Mouse (Mus musculus): Measurements from ENCODE around the gene Islr2. TPM values are rescaled to one million over a fixed set of nuclear protein-coding genes. Genes with fewer than 3 reads are reported as not detected.
"Not testable (repeated sequence)": the region's sequence is repeated elsewhere in the genome, so short reads cannot be mapped to it uniquely, and the experiment has no call there.

Islr2 gene
- polyA plus RNA-seq (2015; fragmentation: Nextera tagmentation; extraction: Ambion mirVana) = 1.3 TPM in 2 replicates

DNA sequence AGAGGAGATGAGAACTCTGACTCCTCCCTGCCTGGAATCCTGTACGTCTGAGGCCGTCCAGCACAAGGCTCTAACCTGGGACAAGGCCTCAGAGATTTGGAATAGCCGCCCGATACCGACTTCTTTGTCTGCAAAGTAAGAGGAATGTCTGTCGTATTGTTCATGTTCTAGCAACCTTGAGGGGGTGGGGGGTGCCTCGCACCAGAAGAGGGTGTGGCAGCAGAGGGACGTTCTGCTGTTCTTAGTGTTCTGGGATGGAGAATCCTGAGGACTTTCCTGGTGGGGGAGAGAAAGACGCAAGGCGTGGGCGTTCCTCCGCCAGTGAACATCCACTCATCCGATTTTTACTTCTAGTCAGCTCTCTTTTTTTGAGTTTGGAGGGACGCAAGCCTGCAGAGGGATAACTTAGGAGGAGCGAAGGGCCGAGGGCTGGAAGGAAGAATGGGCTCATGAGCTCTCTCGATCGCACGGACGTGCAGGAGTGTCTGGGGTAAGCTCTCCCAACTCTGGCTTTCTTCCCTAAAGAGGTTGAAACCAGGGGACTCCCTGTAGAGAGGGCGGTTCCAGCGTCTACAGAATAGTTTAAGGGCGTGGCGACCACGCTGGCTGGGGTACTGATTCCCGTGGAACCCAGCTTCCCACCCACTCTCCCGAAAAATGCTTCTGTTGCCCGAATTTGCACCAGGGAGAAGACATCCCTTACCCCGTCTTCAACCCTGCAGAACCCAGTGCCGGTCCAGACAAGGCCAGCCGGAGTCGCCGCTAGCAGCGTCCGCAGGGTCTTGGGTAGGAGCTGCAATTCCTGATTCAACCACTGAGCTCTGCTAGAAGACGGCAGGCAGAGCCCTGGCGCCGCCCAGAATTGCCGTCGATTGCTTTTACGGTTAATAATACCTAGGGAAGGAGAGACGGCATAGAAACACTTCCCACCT is at the start of gene Islr2, which contains the start of gene Islr:
Gene Islr2 (minus strand): TSS at position 804 of the 932 bp plus-strand sequence.
Gene Islr (minus strand): TSS at position 791 of the 932 bp plus-strand sequence.
- 4% methylated on average over 42 of the region's 42 CpGs for WGBS
- peaks cover 51% of the 10 kb centered on the region for H3K27me3 ChIP-seq (ENCODE audit: control insufficient read depth, insufficient read depth, low read length)
- peak within 1 kb of the TSS; percentile 44 for H3K4me3 ChIP-seq (replicated peaks; ENCODE audit: low read length)
- H3K27ac ChIP-seq (ENCODE audit: low read length) = no peak within 1 kb of the TSS
- H3K36me3 ChIP-seq (ENCODE audit: control insufficient read depth, insufficient read depth, low read length) = no peaks in the 10 kb centered on the region
- peaks cover 9% of the 10 kb centered on the region; the same call in 1 of the 2 replicates for H3K4me1 ChIP-seq (ENCODE audit: control insufficient read depth, insufficient read depth, low read length)
- ATAC-seq (ENCODE audit: insufficient read depth, low FRiP score) = peak; percentile 75
- H3K9ac ChIP-seq (ENCODE audit: low read length) = peak within 1 kb of the TSS; percentile 38
- H3K4me2 ChIP-seq (ENCODE audit: low read depth, low read length) = peak within 1 kb of the TSS; percentile 66
- no peaks in the 10 kb centered on the region for H3K9me3 ChIP-seq (replicated peaks; ENCODE audit: control insufficient read depth, low read length)

GRCm38 (mm10) chr9:58253805-58254122 is 49.6 kb upstream of the Islr2 start:
- not testable (repeated sequence) for H3K36me3 ChIP-seq (ENCODE audit: control insufficient read depth, insufficient read depth, low read length); H3K27me3 ChIP-seq (ENCODE audit: control insufficient read depth, insufficient read depth, low read length); ATAC-seq (ENCODE audit: insufficient read depth, low FRiP score); H3K9me3 ChIP-seq (replicated peaks; ENCODE audit: control insufficient read depth, low read length)
- 60% methylated on average over 5 of the region's 5 CpGs for WGBS
- Histone ChIP-seq H3K4me2 (ENCODE audit: low read depth, low read length) (peak overlapping the region; percentile 86), H3K9ac (ENCODE audit: low read length) (peak overlapping the region; percentile 80), H3K4me3 (replicated peaks; ENCODE audit: low read length) (peak overlapping the region; percentile 83), H3K4me1 (ENCODE audit: control insufficient read depth, insufficient read depth, low read length) (peaks cover 16% of the 10 kb centered on the region), H3K27ac (ENCODE audit: low read length) (peak overlapping the region; percentile 66)

DNA sequence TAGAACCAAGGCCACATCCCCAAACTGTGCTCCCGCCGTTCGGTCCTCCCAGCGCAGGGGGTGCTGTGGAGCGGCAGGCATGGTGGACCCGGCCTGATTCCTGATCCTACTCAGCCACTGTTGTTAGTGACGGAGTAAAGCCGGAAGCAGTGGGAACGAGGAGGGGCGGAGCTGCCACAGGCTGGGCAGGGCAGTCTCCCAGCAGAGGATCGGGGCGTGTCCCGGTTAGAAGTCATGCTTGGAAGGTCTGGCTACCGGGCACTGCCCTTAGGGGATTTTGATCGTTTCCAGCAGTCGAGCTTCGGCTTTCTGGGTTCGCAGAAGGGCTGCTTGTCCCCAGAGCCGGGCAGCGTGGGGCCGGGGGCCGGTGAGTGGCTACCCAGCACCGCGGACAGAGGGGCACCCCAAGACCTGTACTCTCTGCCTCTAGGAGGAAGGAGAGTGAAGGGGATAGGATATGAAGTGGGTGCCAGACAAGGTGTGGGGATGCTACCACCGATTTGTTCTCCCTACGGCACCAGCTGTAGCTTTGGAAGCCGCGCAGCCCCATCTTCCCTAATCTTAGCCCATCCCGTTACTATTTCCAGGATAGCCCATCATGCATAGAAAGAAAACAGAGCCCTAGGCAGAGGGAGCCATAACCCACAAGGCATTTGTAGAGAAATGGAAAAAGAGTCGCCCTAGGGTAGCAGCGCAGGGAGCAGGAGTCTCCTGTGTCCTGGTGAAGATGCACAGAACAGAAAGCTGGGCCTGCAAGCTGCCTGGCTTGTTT is 49.1 kb upstream of the Islr2 start, which contains the start of gene Stoml1:
Gene Stoml1 (plus strand): TSS at position 132 of the 772 bp plus-strand sequence.
- H3K27me3 ChIP-seq (ENCODE audit: control insufficient read depth, insufficient read depth, low read length) = no peaks in the 10 kb centered on the region
- under 1% methylated on average over 31 of the region's 31 CpGs for WGBS
- peak within 1 kb of the TSS; percentile 86 for H3K4me2 ChIP-seq (ENCODE audit: low read depth, low read length)

GRCm38 (mm10) chr9:58250730-58251129 is 46.6 kb upstream of the Islr2 start:
- not testable (repeated sequence) for H3K36me3 ChIP-seq (ENCODE audit: control insufficient read depth, insufficient read depth, low read length); H3K9ac ChIP-seq (ENCODE audit: low read length); H3K4me3 ChIP-seq (replicated peaks; ENCODE audit: low read length); H3K9me3 ChIP-seq (replicated peaks; ENCODE audit: control insufficient read depth, low read length); H3K27me3 ChIP-seq (ENCODE audit: control insufficient read depth, insufficient read depth, low read length); H3K4me2 ChIP-seq (ENCODE audit: low read depth, low read length); ATAC-seq (ENCODE audit: insufficient read depth, low FRiP score)
- Histone ChIP-seq H3K4me1 (ENCODE audit: control insufficient read depth, insufficient read depth, low read length) (peaks cover 41% of the 10 kb centered on the region), H3K27ac (ENCODE audit: low read length) (peak overlapping the region; percentile 93; the same call in 1 of the 2 replicates)
- whole genome bisulfite sequencing = 97% methylated on average over 1 of the region's 1 CpGs

More for the DNA sequence above, 49.1 kb upstream of the Islr2 start, which contains the start of gene Stoml1:
- Histone ChIP-seq H3K9ac (ENCODE audit: low read length) (peak within 1 kb of the TSS; percentile 80), H3K27ac (ENCODE audit: low read length) (peak within 1 kb of the TSS; percentile 66), H3K36me3 (ENCODE audit: control insufficient read depth, insufficient read depth, low read length) (no peaks in the 10 kb centered on the region), H3K9me3 (replicated peaks; ENCODE audit: control insufficient read depth, low read length) (no peaks in the 10 kb centered on the region), H3K4me1 (ENCODE audit: control insufficient read depth, insufficient read depth, low read length) (peaks cover 22% of the 10 kb centered on the region), H3K4me3 (replicated peaks; ENCODE audit: low read length) (peak within 1 kb of the TSS; percentile 83)
- ATAC-seq (ENCODE audit: insufficient read depth, low FRiP score) = peak; percentile 96

DNA sequence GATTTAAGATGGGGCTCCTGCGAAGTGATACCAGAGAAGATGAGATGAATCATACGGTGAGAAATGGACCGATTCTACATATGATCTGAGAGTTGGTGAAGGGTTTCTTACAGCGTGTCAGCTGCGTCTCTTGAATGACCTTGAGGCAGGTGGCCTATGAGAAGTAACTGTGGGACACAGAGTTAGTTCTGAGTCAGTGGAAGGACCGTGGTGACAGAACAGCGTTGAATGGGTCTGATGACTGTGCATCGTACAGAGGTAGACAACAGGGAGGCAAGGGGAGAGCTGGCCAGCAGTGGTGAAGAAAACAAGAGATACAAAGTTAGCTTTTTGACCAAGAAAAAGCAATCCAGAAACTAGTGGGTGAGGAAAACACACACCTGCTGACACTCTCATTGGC is 46.2 kb upstream of the Islr2 start:
- WGBS = 67% methylated on average over 8 of the region's 8 CpGs
- Histone ChIP-seq H3K4me2 (ENCODE audit: low read depth, low read length) (peak overlapping the region; percentile 66), H3K9me3 (replicated peaks; ENCODE audit: control insufficient read depth, low read length) (no peaks in the 10 kb centered on the region), H3K4me1 (ENCODE audit: control insufficient read depth, insufficient read depth, low read length) (peaks cover 42% of the 10 kb centered on the region), H3K4me3 (replicated peaks; ENCODE audit: low read length) (no peak overlapping the region; the same call in 1 of the 2 replicates), H3K9ac (ENCODE audit: low read length) (peak overlapping the region; percentile 80), H3K36me3 (ENCODE audit: control insufficient read depth, insufficient read depth, low read length) (no peaks in the 10 kb centered on the region), H3K27me3 (ENCODE audit: control insufficient read depth, insufficient read depth, low read length) (no peaks in the 10 kb centered on the region), H3K27ac (ENCODE audit: low read length) (peak overlapping the region; percentile 93)
- ATAC-seq (ENCODE audit: insufficient read depth, low FRiP score) = no peak

- Histone ChIP-seq H3K9ac (ENCODE audit: low read length) (peak within 1 kb of the TSS; percentile 80), H3K4me3 (replicated peaks; ENCODE audit: low read length) (peak within 1 kb of the TSS; percentile 59), H3K27ac (ENCODE audit: low read length) (peak within 1 kb of the TSS; percentile 93), H3K9me3 (replicated peaks; ENCODE audit: control insufficient read depth, low read length) (no peaks in the 10 kb centered on the region), H3K4me2 (ENCODE audit: low read depth, low read length) (peak within 1 kb of the TSS; percentile 66), H3K36me3 (ENCODE audit: control insufficient read depth, insufficient read depth, low read length) (no peaks in the 10 kb centered on the region), H3K4me1 (ENCODE audit: control insufficient read depth, insufficient read depth, low read length) (peaks cover 44% of the 10 kb centered on the region), H3K27me3 (ENCODE audit: control insufficient read depth, insufficient read depth, low read length) (no peaks in the 10 kb centered on the region)
- ATAC-seq (ENCODE audit: insufficient read depth, low FRiP score) = peak; percentile 76
- WGBS = under 1% methylated on average over 16 of the region's 16 CpGs
Observed at GRCm38 (mm10) chr9:58249592-58250192, 45.6 kb upstream of the Islr2 start, which contains the start of gene Pml. TSS of gene Pml (minus strand) at chr9:58249786.

DNA sequence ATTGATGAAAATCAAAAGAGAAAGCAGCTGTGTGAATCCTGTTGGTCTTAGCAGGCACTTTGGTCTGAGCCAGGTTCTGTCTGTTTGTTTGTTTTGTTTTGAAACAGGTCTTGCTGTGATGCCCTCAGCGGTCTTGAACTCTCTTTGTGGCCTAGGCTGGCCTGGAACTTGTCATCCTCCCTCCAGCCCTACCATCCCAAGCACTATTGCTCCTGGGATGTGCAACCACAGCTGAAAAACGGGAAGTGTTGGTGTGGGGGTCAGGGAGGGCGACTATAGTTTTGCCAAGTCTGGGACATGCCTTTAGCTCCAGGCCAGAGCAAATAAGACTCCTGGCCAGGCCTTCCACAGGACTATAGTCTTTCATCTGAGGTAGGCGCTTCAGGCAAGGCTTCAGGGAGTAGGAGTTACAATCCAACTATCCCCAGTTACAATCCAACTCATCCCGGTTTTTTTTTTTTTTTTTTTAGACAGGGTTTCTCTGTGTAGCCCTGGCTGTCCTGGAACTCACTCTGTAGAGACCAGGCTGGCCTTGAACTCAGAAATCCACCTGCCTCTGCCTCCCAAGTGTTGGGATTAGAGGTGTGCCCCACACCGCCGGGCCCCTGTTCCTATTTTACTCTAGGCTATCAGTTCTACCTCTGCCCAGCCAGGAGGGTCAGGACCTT is 44.8 kb upstream of the Islr2 start:
- Histone ChIP-seq H3K9ac (ENCODE audit: low read length) (peak overlapping the region; percentile 80), H3K4me1 (ENCODE audit: control insufficient read depth, insufficient read depth, low read length) (peaks cover 41% of the 10 kb centered on the region), H3K36me3 (ENCODE audit: control insufficient read depth, insufficient read depth, low read length) (no peaks in the 10 kb centered on the region), H3K27me3 (ENCODE audit: control insufficient read depth, insufficient read depth, low read length) (no peaks in the 10 kb centered on the region), H3K27ac (ENCODE audit: low read length) (peak overlapping the region; percentile 93), H3K9me3 (replicated peaks; ENCODE audit: control insufficient read depth, low read length) (no peaks in the 10 kb centered on the region), H3K4me3 (replicated peaks; ENCODE audit: low read length) (peak overlapping the region; percentile 59), H3K4me2 (ENCODE audit: low read depth, low read length) (peak overlapping the region; percentile 66)
- no peak for ATAC-seq (ENCODE audit: insufficient read depth, low FRiP score)
- WGBS = 28% methylated on average over 7 of the region's 7 CpGs

DNA sequence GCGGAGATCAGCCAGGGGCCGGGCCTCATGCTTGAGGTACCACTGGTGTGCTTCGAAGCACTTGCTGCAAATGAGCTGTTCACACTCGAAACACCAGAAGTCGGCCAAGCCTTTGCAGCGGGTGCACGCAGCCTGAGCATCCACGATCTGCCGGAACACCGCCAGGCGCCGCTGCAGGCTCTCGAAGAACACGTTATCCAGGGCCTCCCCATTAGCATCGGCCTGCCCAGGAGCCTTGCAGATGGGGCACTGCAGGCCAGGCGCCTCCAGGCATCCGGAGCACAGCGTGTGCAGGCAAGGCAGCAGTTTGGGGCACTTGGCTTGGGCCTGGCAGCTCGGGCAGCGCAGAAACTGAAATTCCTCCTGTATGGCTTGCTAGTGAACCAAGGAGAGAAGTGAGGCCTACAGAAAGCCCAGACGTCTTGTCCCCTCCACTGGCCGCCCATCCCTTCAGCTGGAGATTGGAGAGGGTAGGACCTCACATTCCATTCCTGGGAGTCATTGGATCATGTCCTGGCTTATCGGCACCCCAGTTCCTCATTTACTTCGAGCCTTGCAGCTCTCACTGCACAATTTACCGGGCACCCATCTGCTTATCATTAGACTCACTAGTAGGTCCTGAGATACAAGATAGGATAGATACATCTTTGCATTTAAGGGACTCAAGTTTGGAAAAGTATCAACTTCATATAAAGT is 43.1 kb upstream of the Islr2 start:
- H3K4me1 ChIP-seq (ENCODE audit: control insufficient read depth, insufficient read depth, low read length) = peaks cover 46% of the 10 kb centered on the region

More for the DNA sequence above, 43.1 kb upstream of the Islr2 start:
- H3K4me3 ChIP-seq (replicated peaks; ENCODE audit: low read length) = peak overlapping the region; percentile 33
- peak overlapping the region; percentile 66 for H3K4me2 ChIP-seq (ENCODE audit: low read depth, low read length)
- H3K27me3 ChIP-seq (ENCODE audit: control insufficient read depth, insufficient read depth, low read length) = no peaks in the 10 kb centered on the region
- H3K9me3 ChIP-seq (replicated peaks; ENCODE audit: control insufficient read depth, low read length) = no peaks in the 10 kb centered on the region
- 9% methylated on average over 25 of the region's 25 CpGs for WGBS
- peak; percentile 62 for ATAC-seq (ENCODE audit: insufficient read depth, low FRiP score)
- peak overlapping the region; percentile 30 for H3K27ac ChIP-seq (ENCODE audit: low read length)
- H3K36me3 ChIP-seq (ENCODE audit: control insufficient read depth, insufficient read depth, low read length) = no peaks in the 10 kb centered on the region
- H3K9ac ChIP-seq (ENCODE audit: low read length) = peak overlapping the region; percentile 67

Data from stomach, embryonic 16.5 days (tissue).